Mouse (Mus musculus) granulocyte monocyte progenitor cell, adult 5-6 weeks (primary cell): ENCODE measurements around the gene Rpl15. TPM values are rescaled to one million over a fixed set of nuclear protein-coding genes. Genes with fewer than 3 reads are reported as not detected.
A peak's percentile ranks its signal among the peaks of the same experiment; 100 is the strongest.
"Not testable (repeated sequence)": the region's sequence is repeated elsewhere in the genome, so short reads cannot be mapped to it uniquely, and the experiment has no call there.

Experiments
- ATAC-seq: replicated peaks from 2 replicates; pipeline ENCODE4 v1.8.0; 2016; ENCODE audit warnings: mild to moderate bottlenecking, moderate TSS enrichment, inconsistent platforms; ENCODE audit not compliant: poor library complexity, severe bottlenecking
- total RNA-seq, 2 experiments: library from RNA; stranded (forward) in 1 of 2; stranded (reverse) in 1 of 2; fragments of 200-712, 200-1000 nt in 1 of 2; fragments of >200 nt in 1 of 2; fragmentation: Nextera tagmentation in 1 of 2; gene quantifications; 2 replicates each; pipeline ENCODE4 v1.2.3; 2014 to 2017

Gene Rpl15
- total RNA-seq, 2 experiments from 2014 or later: 2,140 to 2,369 TPM

DNA sequence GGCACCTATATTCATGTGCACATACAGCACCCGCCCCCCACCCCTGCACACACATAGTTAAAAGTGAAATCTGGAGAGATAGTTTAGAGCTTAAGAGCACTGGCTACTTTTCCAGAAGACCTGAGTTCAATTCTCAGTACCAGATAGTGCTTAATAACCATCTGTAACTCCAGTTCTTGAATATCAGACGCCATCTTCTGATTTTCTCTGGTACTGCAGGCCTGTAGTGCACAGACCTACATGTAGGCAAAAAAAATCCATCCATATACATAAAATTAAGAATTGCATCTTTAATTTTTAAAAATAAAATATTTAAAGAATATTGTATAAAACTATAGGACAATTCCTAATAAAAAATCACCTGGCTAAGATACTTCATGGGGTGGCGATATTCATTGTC, 10.0 kb downstream of the Rpl15 start:
- no peak for ATAC-seq

GRCm38 (mm10) chr14:18242638-18243130, 28.5 kb downstream of the Rpl15 start:
- ATAC-seq: no peak

GRCm38 (mm10) chr14:18241786-18242185, 29.4 kb downstream of the Rpl15 start:
- ATAC-seq: no peak

DNA sequence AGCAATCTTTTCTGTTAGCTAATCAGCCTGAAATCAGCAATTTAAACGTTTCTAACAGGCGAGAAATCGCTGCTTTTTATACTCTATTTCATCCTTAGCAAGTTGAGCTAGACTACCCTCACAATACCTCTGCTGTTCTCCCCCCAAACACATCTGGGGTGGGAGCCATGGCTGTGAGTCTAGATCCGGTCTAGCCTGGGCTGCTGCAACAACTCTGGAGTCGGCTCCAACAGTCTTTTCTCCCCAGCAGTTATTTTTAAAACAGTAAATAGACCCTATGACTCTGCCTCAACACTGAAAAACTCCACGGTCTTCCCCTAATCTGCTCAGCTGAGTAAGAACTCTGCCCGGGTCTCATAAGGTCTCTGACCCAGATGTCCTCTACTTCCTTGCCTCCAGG, 31.1 kb downstream of the Rpl15 start:
- no peak for ATAC-seq

DNA sequence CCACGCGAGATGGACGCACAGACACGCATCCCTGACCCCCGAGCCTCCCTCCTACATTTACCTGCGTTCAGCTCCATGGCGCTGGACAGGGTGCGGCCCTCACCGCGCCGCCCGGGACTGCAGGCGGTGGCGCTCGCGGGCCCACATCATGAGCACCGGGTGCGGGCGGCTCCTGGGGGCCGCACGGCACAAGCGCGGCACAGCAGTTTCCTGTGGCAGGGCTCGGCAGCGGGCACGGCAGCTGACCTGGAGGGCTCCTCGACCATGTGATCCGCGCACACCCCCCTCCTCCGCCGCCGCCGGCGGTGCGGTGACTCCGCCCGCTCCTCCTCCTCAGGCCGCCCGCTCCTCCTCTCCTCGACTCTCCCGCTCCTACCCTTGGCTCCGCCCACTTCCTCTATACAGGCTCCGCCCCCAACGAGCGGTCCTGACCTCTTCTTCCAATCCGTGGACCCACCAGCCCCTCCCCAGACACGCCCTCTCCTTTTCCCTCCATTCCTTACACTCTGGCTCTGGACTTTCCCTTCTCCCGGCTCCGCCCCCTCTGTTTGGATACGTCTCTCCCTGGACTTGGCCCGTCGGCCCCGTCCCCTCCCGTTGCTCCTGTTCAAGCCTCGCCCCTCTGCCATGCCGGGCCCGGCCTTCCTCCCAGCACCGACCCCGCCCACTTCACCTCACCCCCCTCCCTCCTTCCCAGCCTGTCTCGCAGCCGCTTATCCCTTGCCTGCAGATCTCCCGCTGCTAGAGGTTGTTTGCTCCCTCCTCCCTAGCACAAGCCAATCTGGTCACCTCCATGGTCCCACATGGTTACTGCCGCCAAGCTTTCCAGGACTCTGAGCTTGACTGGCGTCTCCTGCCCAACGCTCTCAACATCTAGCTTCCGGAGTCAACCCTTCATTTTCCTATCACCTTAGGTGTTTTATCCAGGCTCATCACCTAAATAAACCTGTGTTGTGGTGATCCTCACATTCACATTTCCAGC, 32.1 kb downstream of the Rpl15 start, which contains the start of gene Nr1d2:
Gene Nr1d2 (minus strand): TSS at position 378 of the 982 bp plus-strand sequence.
- peak; percentile 72 for ATAC-seq

DNA sequence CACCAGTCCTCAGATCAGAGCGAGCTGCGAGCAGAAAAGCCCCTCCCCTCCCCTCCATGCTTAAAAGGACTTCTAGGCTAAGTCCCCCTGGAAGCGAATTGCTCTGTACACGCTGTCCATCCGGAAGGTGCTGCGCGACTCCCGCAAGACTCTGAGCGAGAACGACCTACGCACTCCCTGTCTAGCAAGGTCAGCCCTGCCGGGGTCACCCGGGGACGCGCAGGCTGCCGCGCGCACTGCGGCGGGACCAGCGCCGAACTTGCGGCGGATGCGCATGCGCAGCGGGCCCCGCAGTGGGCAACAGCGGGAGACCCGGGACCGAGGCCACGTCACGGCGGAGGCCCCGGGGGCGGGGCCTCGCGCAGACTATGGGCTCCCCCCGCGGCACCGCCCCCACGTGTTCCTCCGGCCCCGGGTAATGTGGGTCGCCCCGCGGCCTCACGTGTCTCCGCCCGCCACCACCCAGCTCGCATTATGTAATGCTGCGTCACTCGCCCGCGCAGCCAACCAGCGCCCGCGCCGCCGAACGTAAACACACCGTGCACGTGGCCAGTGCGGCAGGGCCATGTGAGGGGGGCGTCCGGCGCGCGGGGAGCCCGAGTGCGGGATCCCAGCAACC, 33.0 kb downstream of the Rpl15 start:
- peak; percentile 66 for ATAC-seq

- no peak for ATAC-seq
These were observed 33.8 kb downstream of the Rpl15 start for GRCm38 (mm10) chr14:18237381-18237780.

DNA sequence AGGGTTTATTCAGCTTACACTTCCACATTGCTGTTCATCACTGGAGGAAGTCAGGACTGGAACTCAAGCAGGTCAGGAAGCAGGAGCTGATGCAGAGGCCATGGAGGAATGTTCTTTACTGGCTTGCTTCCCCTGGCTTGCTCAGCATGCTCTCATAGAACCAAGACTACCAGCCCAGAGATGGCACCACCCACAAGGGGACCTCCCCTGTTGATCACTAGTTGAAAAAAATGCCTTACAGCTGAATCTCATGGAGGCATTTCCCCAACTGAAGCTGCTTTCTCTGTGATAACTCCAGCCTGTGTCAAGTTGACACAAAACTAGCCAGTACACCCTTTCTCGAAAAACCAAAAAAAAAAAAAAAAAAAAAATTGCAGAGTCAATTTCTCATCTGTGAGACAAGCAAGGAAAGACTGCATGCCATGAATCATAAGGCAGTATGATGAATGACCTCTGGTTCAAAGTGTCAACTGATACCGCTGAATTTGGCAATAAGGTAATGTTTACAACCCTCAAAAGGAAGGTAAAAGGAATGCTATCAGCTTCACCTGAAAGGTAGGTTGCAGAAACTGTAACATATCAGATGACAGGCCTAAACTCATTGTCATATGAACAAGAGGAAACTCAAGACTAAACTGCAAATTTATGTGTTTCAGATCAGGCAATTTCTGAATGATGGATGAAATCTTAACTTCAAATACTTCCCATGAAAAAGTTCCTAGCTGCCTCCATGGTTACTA, 34.5 kb downstream of the Rpl15 start:
- ATAC-seq: not testable (repeated sequence)

DNA sequence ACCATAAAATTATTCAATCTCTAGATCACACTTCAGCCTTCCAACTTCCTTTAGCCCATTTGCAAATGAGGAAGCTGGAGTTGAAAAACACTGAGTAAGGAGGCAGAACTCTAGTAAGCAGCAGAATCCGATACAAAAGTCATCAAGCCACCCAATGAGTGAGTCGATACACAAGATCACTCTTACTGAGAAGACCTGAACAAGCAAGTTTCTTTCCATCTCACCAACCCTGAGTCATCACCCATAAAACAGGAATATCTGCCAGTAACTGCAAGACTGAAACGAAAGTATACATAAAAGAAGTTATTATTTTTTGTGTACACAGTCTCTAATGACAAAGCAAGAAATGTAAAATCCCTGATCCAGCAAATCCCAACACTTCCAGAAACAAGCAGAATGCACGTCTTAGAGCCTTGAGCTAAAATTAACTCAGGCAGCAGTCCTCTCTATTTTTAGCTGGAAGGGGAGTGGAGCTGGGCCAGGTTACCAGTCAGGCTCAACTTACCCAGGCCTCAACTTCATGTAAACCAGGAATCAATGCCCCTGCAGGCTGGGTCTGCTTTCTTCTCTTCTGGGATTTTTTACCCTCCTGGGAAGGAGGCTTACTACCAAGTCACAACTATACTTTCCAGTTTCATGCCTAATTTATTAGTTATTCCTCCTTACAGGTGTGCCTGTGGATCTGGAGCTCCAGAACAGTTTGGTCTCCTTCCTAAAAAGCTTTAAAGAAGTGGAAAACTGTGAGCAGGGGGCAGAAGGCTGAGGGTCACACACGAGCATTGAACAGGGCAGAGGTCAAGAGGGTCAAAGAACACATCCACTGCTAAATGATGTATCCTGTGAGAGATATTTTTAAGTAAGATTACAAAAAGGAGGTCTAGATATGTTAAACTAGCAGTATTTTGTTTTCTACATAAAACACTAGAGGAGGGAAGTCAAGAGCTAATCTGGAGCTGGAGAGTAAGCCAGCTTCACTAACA, 36.9 kb downstream of the Rpl15 start:
- peak; percentile 23 for ATAC-seq

GRCm38 (mm10) chr14:18233076-18233475, 38.1 kb downstream of the Rpl15 start:
- ATAC-seq: no peak

DNA sequence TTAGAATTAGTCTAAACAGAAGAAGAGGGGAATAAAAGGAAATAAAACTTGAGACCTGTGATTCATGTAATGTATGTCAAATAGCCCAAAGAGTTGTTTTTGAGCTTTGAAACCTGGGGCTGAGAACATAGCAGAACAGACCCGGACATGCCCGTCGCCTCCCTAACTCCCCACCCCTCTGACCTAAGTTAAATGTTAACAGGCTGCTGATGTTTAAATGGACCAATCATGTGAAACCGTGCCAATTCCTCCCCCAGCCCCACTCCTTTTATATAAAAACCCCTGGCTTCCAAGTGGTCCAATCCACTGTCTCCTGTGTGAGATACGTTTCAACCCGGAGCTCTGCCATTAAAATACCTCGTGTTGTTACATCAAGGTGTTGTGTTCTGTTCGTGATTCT, 39.3 kb downstream of the Rpl15 start:
- ATAC-seq: not testable (repeated sequence)

DNA sequence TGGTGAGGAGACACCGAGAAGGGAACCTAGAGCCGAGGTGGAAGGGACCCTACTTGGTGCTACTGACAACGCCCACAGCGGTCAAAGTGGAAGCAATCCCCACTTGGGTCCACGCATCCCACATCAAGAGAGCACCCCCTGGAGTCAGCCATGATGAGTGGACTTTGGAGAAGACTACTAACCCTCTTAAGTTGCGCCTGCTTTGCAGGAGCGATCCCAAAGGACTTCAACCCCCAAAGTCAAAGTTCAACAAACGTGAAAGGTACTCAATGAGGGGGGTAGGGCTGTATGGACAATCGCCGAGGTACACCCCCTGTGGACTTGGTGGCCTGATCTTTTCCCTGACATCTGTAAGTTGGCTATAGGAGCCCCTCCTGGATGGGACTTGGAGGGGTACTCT, 41.4 kb downstream of the Rpl15 start:
- ATAC-seq: not testable (repeated sequence)

DNA sequence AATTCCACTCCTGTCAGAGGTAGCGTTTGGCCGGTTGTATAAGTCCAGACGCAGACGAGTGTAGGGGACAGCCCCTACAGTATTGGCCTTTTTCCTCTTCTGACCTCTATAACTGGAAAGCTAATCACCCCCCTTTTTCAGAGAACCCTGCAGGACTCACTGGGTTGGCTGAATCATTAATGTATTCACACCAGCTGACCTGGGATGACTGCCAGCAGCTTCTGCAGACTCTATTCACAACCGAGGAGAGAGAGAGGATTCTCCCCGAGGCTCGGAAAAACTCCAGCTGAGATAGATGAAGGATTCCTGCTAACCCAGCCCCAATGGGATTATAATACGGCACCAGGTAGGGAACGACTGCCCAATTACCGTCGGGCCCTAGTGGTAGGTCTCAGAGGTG, 45.0 kb downstream of the Rpl15 start:
- ATAC-seq: not testable (repeated sequence)

- not testable (repeated sequence) for ATAC-seq
These were observed 45.8 kb downstream of the Rpl15 start for GRCm38 (mm10) chr14:18225431-18225830.

GRCm38 (mm10) chr14:18221977-18222376, 49.2 kb downstream of the Rpl15 start:
- ATAC-seq: no peak
